Mouse (Mus musculus) heart, adult 2 months (tissue): ENCODE results near the gene Dtymk.
A peak's percentile ranks its signal among the peaks of the same experiment; 100 is the strongest.

Experiments
- CTCF ChIP-seq: fragments of 200-600 bp; IDR thresholded peaks from 2 replicates; pipeline ENCODE4 v1.8.1; 2022; ENCODE audit warnings: antibody characterized with exemption, mild to moderate bottlenecking, moderate library complexity
- POLR2A ChIP-seq: fragments of 200-500 bp; IDR thresholded peaks from 2 replicates; pipeline ENCODE4 v1.6.1; 2011; ENCODE audit warnings: mild to moderate bottlenecking, low read depth, low read length, control low read depth; ENCODE audit not compliant: insufficient read depth

DNA sequence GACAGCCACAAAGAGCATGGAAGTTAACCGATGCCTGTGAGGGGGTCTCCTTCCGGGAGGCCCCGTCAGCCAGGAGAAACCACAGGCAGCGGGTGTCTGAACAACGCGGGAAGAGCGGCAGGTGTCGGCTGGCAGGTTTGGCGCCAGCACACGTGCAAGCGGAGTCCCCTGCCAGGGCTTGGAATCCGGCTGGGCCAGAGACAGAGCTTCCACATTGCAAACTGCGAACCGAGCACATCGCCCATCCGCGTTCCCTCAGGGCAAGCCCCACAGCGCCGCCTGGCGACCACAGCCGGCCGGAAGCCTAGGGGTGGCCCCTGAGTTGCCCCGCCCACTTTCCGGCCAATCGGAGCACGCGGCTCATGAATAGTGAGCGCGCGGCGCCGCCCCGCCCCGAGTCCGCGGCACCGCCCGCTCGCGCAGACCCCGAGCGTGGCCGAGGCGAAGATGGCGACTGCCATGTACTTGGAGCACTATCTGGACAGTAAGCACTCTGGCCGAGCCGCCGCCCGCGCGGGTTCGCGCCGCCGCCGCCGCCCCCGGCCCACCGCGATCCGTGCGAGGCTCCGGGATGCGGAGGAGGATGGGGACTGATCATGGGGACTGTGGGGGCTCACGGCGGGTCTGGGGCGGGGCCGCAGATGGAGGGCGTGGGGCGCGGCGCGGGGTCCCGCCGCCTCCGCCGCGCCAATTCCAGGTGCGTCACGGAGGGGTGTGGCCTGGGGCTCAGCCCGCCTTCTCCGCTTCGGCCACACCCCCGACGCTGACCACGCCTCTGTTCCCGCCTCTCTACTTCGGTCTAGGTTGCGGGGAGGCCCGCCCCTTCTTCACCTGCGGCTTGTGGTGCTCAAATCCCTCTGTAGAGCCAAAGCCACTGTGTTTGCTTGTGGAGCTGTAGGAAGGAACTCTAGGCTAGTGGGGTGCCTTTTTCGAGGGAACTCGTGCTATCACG is 2.1 kb upstream of the Dtymk start, which contains the start of gene Ing5:
- peak; percentile 51; the same call in 1 of the 2 replicates for TF ChIP-seq POLR2A
- TF ChIP-seq CTCF: no peak; the same call in none of the 2 replicates
